Mouse (Mus musculus): Measurements from ENCODE around the gene Dzank1. TPM values are rescaled to one million over a fixed set of nuclear protein-coding genes. Genes with fewer than 3 reads are reported as not detected.
A peak's percentile ranks its signal among the peaks of the same experiment; 100 is the strongest.

Gene Dzank1
- total RNA-seq, 2 experiments from 2014 or later: 1.8 to 2.2 TPM

GRCm38 (mm10) chr2:144479421-144479820, 47.8 kb downstream of the Dzank1 start:
- intact Hi-C loops (cut with DNase I): no loop called here
- DNase-seq: peak; percentile 48 to 64

- intact Hi-C loops (cut with DNase I): no loop called here
- no peak for DNase-seq
Measured at GRCm38 (mm10) chr2:144467203-144467602, 60.0 kb downstream of the Dzank1 start.

GRCm38 (mm10) chr2:144465876-144466575, 61.2 kb downstream of the Dzank1 start:
- intact Hi-C loops (cut with DNase I): no loop called here
- DNase-seq: no peak

- DNase-seq: no peak
- intact Hi-C loops (cut with DNase I): no loop called here
Measured at GRCm38 (mm10) chr2:144464799-144465760, 62.1 kb downstream of the Dzank1 start.

GRCm38 (mm10) chr2:144464182-144464581, 63.0 kb downstream of the Dzank1 start:
- intact Hi-C loops (cut with DNase I): no loop called here
- DNase-seq: no peak

GRCm38 (mm10) chr2:144458975-144459754, 68.0 kb downstream of the Dzank1 start:
- peak; percentile 90 to 91 for DNase-seq
- intact Hi-C loops (cut with DNase I): loop anchor here (10.0 kb wide), 3 partner anchors 244 to 1344 kb away; no protein-coding TSS in a partner anchor

- intact Hi-C loops (cut with DNase I): loop anchor here (10.0 kb wide), 3 partner anchors 244 to 1344 kb away; no protein-coding TSS in a partner anchor
- DNase-seq: no peak
Measured at GRCm38 (mm10) chr2:144458355-144458754, 68.9 kb downstream of the Dzank1 start.

GRCm38 (mm10) chr2:144452364-144453008, 74.7 kb downstream of the Dzank1 start:
- intact Hi-C loops (cut with DNase I): loop anchor here (2.0 to 10.0 kb wide), 8 partner anchors 105 to 1338 kb away; no protein-coding TSS in a partner anchor
- DNase-seq: peak; percentile 85 to 92

GRCm38 (mm10) chr2:144450378-144450777, 76.8 kb downstream of the Dzank1 start:
- DNase-seq: no peak
- intact Hi-C loops (cut with DNase I): loop anchor here (5.0 to 10.0 kb wide), 7 partner anchors 103 to 1336 kb away; no protein-coding TSS in a partner anchor

GRCm38 (mm10) chr2:144446360-144446999, 80.7 kb downstream of the Dzank1 start:
- intact Hi-C loops (cut with DNase I): no loop called here
- DNase-seq: no peak

GRCm38 (mm10) chr2:144441386-144441915, 85.8 kb downstream of the Dzank1 start:
- intact Hi-C loops (cut with DNase I): no loop called here
- peak; percentile 67 to 72 for DNase-seq

- no peak for DNase-seq
- intact Hi-C loops (cut with DNase I): no loop called here
Measured at GRCm38 (mm10) chr2:144439191-144439700, 88.0 kb downstream of the Dzank1 start.

- intact Hi-C loops (cut with DNase I): no loop called here
- DNase-seq: no peak
Measured at GRCm38 (mm10) chr2:144438424-144438823, 88.8 kb downstream of the Dzank1 start.

- peak in 1 of 2 experiments; percentile 16 for DNase-seq
- intact Hi-C loops (cut with DNase I): no loop called here
Measured at GRCm38 (mm10) chr2:144435679-144436078, 91.5 kb downstream of the Dzank1 start.

- intact Hi-C loops (cut with DNase I): no loop called here
- no peak for DNase-seq
Measured at GRCm38 (mm10) chr2:144431286-144431825, 95.9 kb downstream of the Dzank1 start.

- intact Hi-C loops (cut with DNase I): no loop called here
- no peak for DNase-seq
Measured at GRCm38 (mm10) chr2:144429171-144429570, 98.0 kb downstream of the Dzank1 start.

- intact Hi-C loops (cut with DNase I): no loop called here
- no peak for DNase-seq
Measured at GRCm38 (mm10) chr2:144428659-144429058, 98.6 kb downstream of the Dzank1 start.

GRCm38 (mm10) chr2:144427852-144428251, 99.4 kb downstream of the Dzank1 start:
- peak in 1 of 2 experiments; percentile 23 for DNase-seq

GRCm38 (mm10) chr2:144425761-144426160, 101.5 kb downstream of the Dzank1 start:
- no peak for DNase-seq
- intact Hi-C loops (cut with DNase I): no loop called here

More at GRCm38 (mm10) chr2:144427852-144428251, 99.4 kb downstream of the Dzank1 start:
- intact Hi-C loops (cut with DNase I): no loop called here

Data from heart, postnatal 10 days (tissue).